8 mouse cellular contexts compared by ENCODE assay signal in the genomic region with DNA sequence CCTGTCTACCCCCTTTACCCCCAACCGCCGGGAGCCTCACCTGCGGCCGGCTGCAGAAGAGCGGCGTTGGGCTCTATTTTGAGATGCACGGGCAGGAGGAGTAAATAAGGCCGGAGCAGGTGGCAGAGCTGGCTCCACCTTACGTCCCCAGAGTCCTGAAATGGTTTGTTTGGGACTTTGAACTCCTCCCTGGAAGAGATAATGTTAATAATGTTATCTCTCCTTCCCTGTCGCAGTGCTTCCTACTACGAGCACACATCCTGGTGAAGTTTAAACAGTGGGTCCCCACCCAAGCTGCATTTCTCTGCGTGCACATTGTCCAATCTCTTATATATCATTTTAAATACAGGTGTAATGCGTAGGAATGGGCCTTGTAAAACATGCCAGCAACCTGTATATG. TPM values are rescaled to one million over a fixed set of nuclear protein-coding genes. Genes with fewer than 3 reads are reported as not detected.
DNase-seq lines count a peak whose midpoint lies in the region; ATAC-seq lines count a peak whose summit lies in the region.

No protein-coding gene starts in this region.

- no peaks in the 10 kb centered on the region for H3K36me3 ChIP-seq in erythroblast, embryonic 14.5 days (ENCODE audit: control insufficient read depth)
- no peaks in the 10 kb centered on the region for H3K36me3 ChIP-seq in neural tube, embryonic 11.5 days (ENCODE audit: control insufficient read depth, insufficient read depth, low read length)
- H3K36me3 ChIP-seq in limb, embryonic 15.5 days, result no peaks in the 10 kb centered on the region
- no peaks in the 10 kb centered on the region for H3K36me3 ChIP-seq in stomach, embryonic 14.5 days (ENCODE audit: control insufficient read depth, insufficient read depth, low read length)

- peak overlapping the region; percentile 90 for H3K4me2 ChIP-seq in neural tube, embryonic 11.5 days (ENCODE audit: low read depth)
- H3K4me2 ChIP-seq in limb, embryonic 15.5 days, result peak overlapping the region; percentile 96
- peak overlapping the region; percentile 96 for H3K4me2 ChIP-seq in stomach, embryonic 14.5 days (replicated peaks; ENCODE audit: low read depth, low read length)

- peaks cover 45% of the 10 kb centered on the region for H3K27me3 ChIP-seq in erythroblast, embryonic 14.5 days (ENCODE audit: control insufficient read depth)
- 0 out of 2 replicates have a peak, but pooled peaks cover 2% of the 10 kb centered on the region for H3K27me3 ChIP-seq in neural tube, embryonic 11.5 days (ENCODE audit: control insufficient read depth, insufficient read depth, low read length)
- 0 out of 2 replicates have a peak, but pooled peaks cover 2% of the 10 kb centered on the region for H3K27me3 ChIP-seq in limb, embryonic 15.5 days
- H3K27me3 ChIP-seq in stomach, embryonic 14.5 days (ENCODE audit: control insufficient read depth, insufficient read depth, low read length), result no peaks in the 10 kb centered on the region

- H3K27ac ChIP-seq in neural tube, embryonic 11.5 days (ENCODE audit: low read depth, low read length), result no peak overlapping the region
- 0 out of 2 replicates have a peak overlapping the region, but pooled peaks have one; percentile 59 for H3K27ac ChIP-seq in limb, embryonic 15.5 days
- peak overlapping the region; percentile 78; the same call in 1 of the 2 replicates for H3K27ac ChIP-seq in stomach, embryonic 14.5 days (ENCODE audit: low read length)

- WGBS in neural tube, embryonic 11.5 days, result 19% methylated on average over 13 of the region's 13 CpGs
- WGBS in limb, embryonic 15.5 days, result 11% methylated on average over 13 of the region's 13 CpGs
- 10% methylated on average over 13 of the region's 13 CpGs for WGBS in stomach, embryonic 14.5 days

- H3K9ac ChIP-seq in neural tube, embryonic 11.5 days (ENCODE audit: low read length), result peak overlapping the region; percentile 61
- peak overlapping the region; percentile 45 for H3K9ac ChIP-seq in limb, embryonic 15.5 days
- H3K9ac ChIP-seq in stomach, embryonic 14.5 days (replicated peaks; ENCODE audit: low read depth, low read length), result peak overlapping the region; percentile 55

- peaks cover 19% of the 10 kb centered on the region for H3K4me1 ChIP-seq in erythroblast, embryonic 14.5 days (ENCODE audit: control insufficient read depth)
- H3K4me1 ChIP-seq in neural tube, embryonic 11.5 days (ENCODE audit: control insufficient read depth, insufficient read depth, low read length), result peaks cover 16% of the 10 kb centered on the region
- peaks cover 26% of the 10 kb centered on the region for H3K4me1 ChIP-seq in limb, embryonic 15.5 days
- H3K4me1 ChIP-seq in stomach, embryonic 14.5 days (ENCODE audit: control insufficient read depth, insufficient read depth, low read length), result peaks cover 14% of the 10 kb centered on the region

- peak overlapping the region; percentile 57 for H3K4me3 ChIP-seq in erythroblast, embryonic 14.5 days (replicated peaks)
- peak overlapping the region; percentile 74 for H3K4me3 ChIP-seq in neural tube, embryonic 11.5 days (ENCODE audit: low read depth, low read length)
- peak overlapping the region; percentile 80 for H3K4me3 ChIP-seq in limb, embryonic 15.5 days
- peak overlapping the region; percentile 72 for H3K4me3 ChIP-seq in stomach, embryonic 14.5 days (ENCODE audit: low read depth, low read length)

- peaks cover 2% of the 10 kb centered on the region; the same call in 1 of the 2 replicates for H3K9me3 ChIP-seq in erythroblast, embryonic 14.5 days (ENCODE audit: control insufficient read depth, low read length)
- H3K9me3 ChIP-seq in neural tube, embryonic 11.5 days (ENCODE audit: control insufficient read depth, low read length), result no peaks in the 10 kb centered on the region
- H3K9me3 ChIP-seq in limb, embryonic 15.5 days, result no peaks in the 10 kb centered on the region
- no peaks in the 10 kb centered on the region for H3K9me3 ChIP-seq in stomach, embryonic 14.5 days (ENCODE audit: control insufficient read depth, low read depth, low read length)

- DNase-seq in neural tube, embryonic 11.5 days (ENCODE audit: low spot score), result no peak
- DNase-seq in neural tube, embryonic 10.5 days (ENCODE audit: extremely low spot score, low spot score), result no peak
- no peak for DNase-seq in right cerebral cortex, postnatal 4 days
- no peak for DNase-seq in layer of hippocampus, postnatal 36 days

- ATAC-seq in erythroblast, adult 5-6 weeks (replicated peaks; ENCODE audit: low FRiP score, poor library complexity, severe bottlenecking), result no peak
- no peak for ATAC-seq in neural tube, embryonic 11.5 days (ENCODE audit: insufficient read depth, low FRiP score, low TSS enrichment)
- no peak for ATAC-seq in limb, embryonic 15.5 days (ENCODE audit: insufficient number of reproducible peaks, low FRiP score, low TSS enrichment, low read depth)
- ATAC-seq in stomach, embryonic 14.5 days (ENCODE audit: insufficient number of reproducible peaks, insufficient read depth, low FRiP score, low read depth), result peak; percentile 15

RNA-seq across cellular contexts. Expression of a gene that starts 0.8 kb away (rescaled TPM):
- 0.01 and 0.02 TPM in 2 replicates for polyA plus RNA-seq in erythroblast, embryonic 14.5 days (2012)
- 0.38 and 1.9 TPM in 2 replicates for total RNA-seq in erythroblast, adult 5-6 weeks (2015; ENCODE audit: low replicate concordance)
- 1.2 and 2.6 TPM in 2 replicates for total RNA-seq in erythroblast, adult 5-6 weeks (2017; ENCODE audit: low replicate concordance)
- 11.6 TPM in 2 replicates for polyA plus RNA-seq in neural tube, embryonic 11.5 days (2014; fragmentation: Nextera tagmentation; extraction: Ambion mirVana)
- polyA plus RNA-seq in limb, embryonic 15.5 days (2015; fragmentation: Nextera tagmentation; extraction: Ambion mirVana), result 12.0 and 12.7 TPM in 2 replicates
- 6.6 and 7.0 TPM in 2 replicates for polyA plus RNA-seq in stomach, embryonic 14.5 days (2014; fragmentation: Nextera tagmentation; extraction: Ambion mirVana)
- total RNA-seq in layer of hippocampus, postnatal 36 days (2021), result 10 to 100 TPM; 60.7 to 73.7 TPM
